Mouse (Mus musculus) hindbrain, embryonic 15.5 days (tissue): ENCODE results near the gene Cks2. TPM values are rescaled to one million over a fixed set of nuclear protein-coding genes. Genes with fewer than 3 reads are reported as not detected.
"Not testable (repeated sequence)": the region's sequence is repeated elsewhere in the genome, so short reads cannot be mapped to it uniquely, and the experiment has no call there.

Source experiments
- ATAC-seq: fragments of 200-750 bp; cut with Nextera tagmentation; 2 replicates; pipeline ENCODE4 v1.8.0; 2017; ENCODE audit warnings: low read depth, moderate number of reproducible peaks, moderate TSS enrichment; ENCODE audit not compliant: low FRiP score
- H3K27ac ChIP-seq: fragments of 300-500 bp; sonication (generic); replicated peaks from 2 replicates; pipeline ENCODE4 v1.5.1; 2015; ENCODE audit warnings: mild to moderate bottlenecking, inconsistent platforms
- H3K27me3 ChIP-seq: fragments of 300-500 bp; sonication (generic); 2 replicates; pipeline ENCODE4 v1.6.1; 2015; ENCODE audit warnings: control low read depth, inconsistent platforms
- H3K36me3 ChIP-seq: fragments of 300-500 bp; sonication (generic); 2 replicates; pipeline ENCODE4 v1.6.1; 2015; ENCODE audit warnings: control low read depth, inconsistent platforms
- H3K4me1 ChIP-seq: fragments of 300-500 bp; sonication (generic); replicated peaks from 2 replicates; pipeline ENCODE4 v1.6.1; 2015; ENCODE audit warnings: control low read depth, inconsistent platforms
- H3K4me2 ChIP-seq: fragments of 300-500 bp; sonication (generic); 2 replicates; pipeline ENCODE4 v1.6.1; 2015; ENCODE audit warnings: moderate library complexity, mild to moderate bottlenecking, inconsistent platforms
- H3K4me3 ChIP-seq: fragments of 300-500 bp; sonication (generic); 2 replicates; pipeline ENCODE4 v1.5.1; 2015; ENCODE audit warnings: mild to moderate bottlenecking, inconsistent platforms
- H3K9ac ChIP-seq: fragments of 300-500 bp; sonication (generic); 2 replicates; pipeline ENCODE4 v1.6.1; 2015; ENCODE audit warnings: inconsistent platforms
- H3K9me3 ChIP-seq: fragments of 300-500 bp; sonication (generic); 2 replicates; pipeline ENCODE4 v1.6.1; 2016; ENCODE audit warnings: control low read depth, inconsistent platforms
- WGBS: fragments of 180-500 bp; shearing (Covaris S2); methylation state at CpG from one replicate; pipeline ENCODE4 v1.1.7; 2015; 5-methylcytosine and 5-hydroxymethylcytosine counted together
- polyA plus RNA-seq: library from polyadenylated mRNA; unstranded; fragments of >200 nt; fragmentation: Nextera tagmentation; extraction: Ambion mirVana; gene quantifications from 2 replicates; pipeline ENCODE4 v1.2.1, GENCODE M21; 2015

Gene Cks2
- polyA plus RNA-seq, 1 experiment from 2014 or later, result 54.9 TPM

GRCm38 (mm10) chr13:51658094-51658493, 13.1 kb downstream of the Cks2 start:
- WGBS, result 96% methylated on average over 3 of the region's 3 CpGs
- H3K9me3 ChIP-seq, result no peaks in the 10 kb centered on the region
- H3K9ac ChIP-seq, result no peak overlapping the region
- H3K27ac ChIP-seq, result no peak overlapping the region
- no peak overlapping the region for H3K4me2 ChIP-seq
- no peak overlapping the region for H3K4me3 ChIP-seq
- no peaks in the 10 kb centered on the region for H3K4me1 ChIP-seq
- ATAC-seq, result no peak
- no peaks in the 10 kb centered on the region for H3K27me3 ChIP-seq
- peaks cover 81% of the 10 kb centered on the region for H3K36me3 ChIP-seq

GRCm38 (mm10) chr13:51659573-51659972, 14.5 kb downstream of the Cks2 start:
- no peaks in the 10 kb centered on the region for H3K27me3 ChIP-seq
- WGBS, result 98% methylated on average over 7 of the region's 7 CpGs
- no peak overlapping the region for H3K27ac ChIP-seq
- no peak overlapping the region for H3K9ac ChIP-seq
- peaks cover 85% of the 10 kb centered on the region for H3K36me3 ChIP-seq
- H3K4me3 ChIP-seq, result no peak overlapping the region
- H3K9me3 ChIP-seq, result no peaks in the 10 kb centered on the region
- no peak for ATAC-seq
- no peaks in the 10 kb centered on the region for H3K4me1 ChIP-seq
- H3K4me2 ChIP-seq, result no peak overlapping the region

GRCm38 (mm10) chr13:51663561-51663960, 18.5 kb downstream of the Cks2 start:
- H3K27me3 ChIP-seq, result no peaks in the 10 kb centered on the region
- no peak for ATAC-seq
- WGBS, result 90% methylated on average over 2 of the region's 2 CpGs
- no peak overlapping the region for H3K9ac ChIP-seq
- no peaks in the 10 kb centered on the region for H3K9me3 ChIP-seq
- no peak overlapping the region for H3K4me2 ChIP-seq
- no peak overlapping the region for H3K27ac ChIP-seq
- no peaks in the 10 kb centered on the region for H3K4me1 ChIP-seq
- peaks cover 74% of the 10 kb centered on the region for H3K36me3 ChIP-seq
- no peak overlapping the region for H3K4me3 ChIP-seq

- not testable (repeated sequence) for H3K4me1 ChIP-seq, H3K9ac ChIP-seq, H3K4me2 ChIP-seq, ATAC-seq, H3K27me3 ChIP-seq, H3K9me3 ChIP-seq, H3K4me3 ChIP-seq, H3K27ac ChIP-seq
- 94% methylated on average over 12 of the region's 12 CpGs for WGBS
- peaks cover 49% of the 10 kb centered on the region for H3K36me3 ChIP-seq
These were observed 23.2 kb downstream of the Cks2 start for GRCm38 (mm10) chr13:51668195-51668594.

- no peaks in the 10 kb centered on the region for H3K27me3 ChIP-seq
- WGBS, result 69% methylated on average over 4 of the region's 4 CpGs
- ATAC-seq, result no peak
- no peak overlapping the region for H3K4me3 ChIP-seq
- H3K27ac ChIP-seq, result no peak overlapping the region
- H3K9ac ChIP-seq, result no peak overlapping the region
- no peaks in the 10 kb centered on the region for H3K4me1 ChIP-seq
- H3K4me2 ChIP-seq, result no peak overlapping the region
- no peaks in the 10 kb centered on the region for H3K9me3 ChIP-seq
- H3K36me3 ChIP-seq, result peaks cover 75% of the 10 kb centered on the region
These were observed 31.6 kb downstream of the Cks2 start for GRCm38 (mm10) chr13:51676641-51677040.

GRCm38 (mm10) chr13:51677041-51677440, 32.0 kb downstream of the Cks2 start:
- no peak overlapping the region for H3K4me2 ChIP-seq
- no peak overlapping the region for H3K9ac ChIP-seq
- H3K9me3 ChIP-seq, result no peaks in the 10 kb centered on the region
- H3K4me3 ChIP-seq, result no peak overlapping the region
- H3K36me3 ChIP-seq, result peaks cover 76% of the 10 kb centered on the region
- ATAC-seq, result no peak
- WGBS, result 96% methylated on average over 12 of the region's 12 CpGs
- H3K27me3 ChIP-seq, result no peaks in the 10 kb centered on the region
- H3K4me1 ChIP-seq, result no peaks in the 10 kb centered on the region
- no peak overlapping the region for H3K27ac ChIP-seq

- no peaks in the 10 kb centered on the region for H3K4me1 ChIP-seq
- no peak overlapping the region for H3K4me3 ChIP-seq
- H3K9me3 ChIP-seq, result no peaks in the 10 kb centered on the region
- peaks cover 83% of the 10 kb centered on the region for H3K36me3 ChIP-seq
- H3K9ac ChIP-seq, result no peak overlapping the region
- no peaks in the 10 kb centered on the region for H3K27me3 ChIP-seq
- no peak overlapping the region for H3K27ac ChIP-seq
- WGBS, result 92% methylated on average over 7 of the region's 7 CpGs
- H3K4me2 ChIP-seq, result no peak overlapping the region
- no peak for ATAC-seq
These were observed 32.7 kb downstream of the Cks2 start for GRCm38 (mm10) chr13:51677630-51678185.

GRCm38 (mm10) chr13:51678687-51679086, 33.7 kb downstream of the Cks2 start:
- WGBS, result 95% methylated on average over 6 of the region's 6 CpGs
- Histone ChIP-seq H3K9me3 (no peaks in the 10 kb centered on the region), H3K27me3 (no peaks in the 10 kb centered on the region), H3K4me1 (no peaks in the 10 kb centered on the region), H3K4me2 (no peak overlapping the region), H3K4me3 (no peak overlapping the region), H3K36me3 (peaks cover 90% of the 10 kb centered on the region), H3K9ac (no peak overlapping the region), H3K27ac (no peak overlapping the region)
- ATAC-seq, result no peak

- Histone ChIP-seq H3K4me1 (no peaks in the 10 kb centered on the region), H3K27ac (no peak overlapping the region), H3K27me3 (no peaks in the 10 kb centered on the region), H3K9ac (no peak overlapping the region), H3K36me3 (peaks cover 88% of the 10 kb centered on the region), H3K4me2 (no peak overlapping the region), H3K4me3 (no peak overlapping the region), H3K9me3 (no peaks in the 10 kb centered on the region)
- no peak for ATAC-seq
- WGBS, result 81% methylated on average over 4 of the region's 4 CpGs
These were observed 34.3 kb downstream of the Cks2 start for GRCm38 (mm10) chr13:51679332-51679731.

- WGBS, result 86% methylated on average over 5 of the region's 5 CpGs
- Histone ChIP-seq H3K4me1 (no peaks in the 10 kb centered on the region), H3K9me3 (no peaks in the 10 kb centered on the region), H3K4me3 (no peak overlapping the region), H3K36me3 (peaks cover 91% of the 10 kb centered on the region), H3K27me3 (no peaks in the 10 kb centered on the region), H3K9ac (no peak overlapping the region), H3K4me2 (no peak overlapping the region), H3K27ac (no peak overlapping the region)
- no peak for ATAC-seq
These were observed 36.0 kb downstream of the Cks2 start for GRCm38 (mm10) chr13:51681076-51681475.

GRCm38 (mm10) chr13:51681634-51682033, 36.6 kb downstream of the Cks2 start:
- no peaks in the 10 kb centered on the region for H3K4me1 ChIP-seq
- H3K4me3 ChIP-seq, result no peak overlapping the region
- H3K27ac ChIP-seq, result no peak overlapping the region
- ATAC-seq, result no peak
- peaks cover 89% of the 10 kb centered on the region for H3K36me3 ChIP-seq
- no peak overlapping the region for H3K4me2 ChIP-seq
- no peaks in the 10 kb centered on the region for H3K27me3 ChIP-seq
- H3K9ac ChIP-seq, result no peak overlapping the region
- 91% methylated on average over 8 of the region's 8 CpGs for WGBS
- H3K9me3 ChIP-seq, result no peaks in the 10 kb centered on the region

GRCm38 (mm10) chr13:51685290-51685966, 40.4 kb downstream of the Cks2 start:
- WGBS, result 91% methylated on average over 7 of the region's 7 CpGs
- Histone ChIP-seq H3K9ac (no peak overlapping the region), H3K27ac (no peak overlapping the region), H3K9me3 (no peaks in the 10 kb centered on the region), H3K36me3 (peaks cover 73% of the 10 kb centered on the region), H3K4me3 (no peak overlapping the region), H3K27me3 (no peaks in the 10 kb centered on the region), H3K4me2 (no peak overlapping the region), H3K4me1 (no peaks in the 10 kb centered on the region)
- no peak for ATAC-seq

GRCm38 (mm10) chr13:51686966-51687365, 41.9 kb downstream of the Cks2 start:
- 97% methylated on average over 5 of the region's 5 CpGs for WGBS
- peaks cover 58% of the 10 kb centered on the region for H3K36me3 ChIP-seq
- H3K27ac ChIP-seq, result no peak overlapping the region
- no peak overlapping the region for H3K4me3 ChIP-seq
- no peak overlapping the region for H3K9ac ChIP-seq
- no peaks in the 10 kb centered on the region for H3K27me3 ChIP-seq
- ATAC-seq, result no peak
- H3K4me2 ChIP-seq, result no peak overlapping the region
- H3K4me1 ChIP-seq, result no peaks in the 10 kb centered on the region
- no peaks in the 10 kb centered on the region for H3K9me3 ChIP-seq
